In genomic region chr2:170219161-170219581, GRCm38 (mm10) we compare ENCODE assay signal across 8 mouse cellular contexts.
DNase-seq lines count a peak whose midpoint lies in the region; ATAC-seq lines count a peak whose summit lies in the region.

No protein-coding gene starts in this region.

- peaks cover 34% of the 10 kb centered on the region for H3K4me1 ChIP-seq in hindbrain, embryonic 16.5 days (ENCODE audit: control insufficient read depth, insufficient read depth, low read depth, low read length)
- H3K4me1 ChIP-seq in midbrain, embryonic 13.5 days (replicated peaks), result peaks cover 59% of the 10 kb centered on the region

- H3K27me3 ChIP-seq in hindbrain, embryonic 16.5 days (replicated peaks; ENCODE audit: control insufficient read depth, insufficient read depth, low read length), result no peaks in the 10 kb centered on the region
- H3K27me3 ChIP-seq in midbrain, embryonic 13.5 days, result no peaks in the 10 kb centered on the region

- peak overlapping the region; percentile 79 for H3K27ac ChIP-seq in hindbrain, embryonic 16.5 days (ENCODE audit: low read depth, low read length)
- peak overlapping the region; percentile 90 for H3K27ac ChIP-seq in midbrain, embryonic 13.5 days

- no peaks in the 10 kb centered on the region for H3K36me3 ChIP-seq in hindbrain, embryonic 16.5 days (ENCODE audit: control insufficient read depth, insufficient read depth, low read length)
- H3K36me3 ChIP-seq in midbrain, embryonic 13.5 days, result no peaks in the 10 kb centered on the region

- peak overlapping the region; percentile 64 for H3K4me2 ChIP-seq in hindbrain, embryonic 16.5 days (ENCODE audit: low read length)
- peak overlapping the region; percentile 56 for H3K4me2 ChIP-seq in midbrain, embryonic 13.5 days (replicated peaks)

- DNase-seq in adrenal gland, postnatal 10 days, result peak; percentile 39
- no peak for DNase-seq in adrenal gland, adult 18-20 months (ENCODE audit: low spot score in 2 of 2)
- peak; percentile 31 to 46 for DNase-seq in spleen, adult 18-20 months
- no peak for DNase-seq in spleen, postnatal 14 days (ENCODE audit: low spot score in 2 of 2)
- no peak for DNase-seq in cerebellum, adult 11 months
- no peak for DNase-seq in kidney, postnatal 14 days

- 0 out of 2 replicates have a peak, but pooled peaks cover 3% of the 10 kb centered on the region for H3K9me3 ChIP-seq in hindbrain, embryonic 16.5 days (ENCODE audit: control insufficient read depth, low read length)
- H3K9me3 ChIP-seq in midbrain, embryonic 13.5 days, result 0 out of 2 replicates have a peak, but pooled peaks cover 4% of the 10 kb centered on the region

- H3K9ac ChIP-seq in hindbrain, embryonic 16.5 days (ENCODE audit: low read depth, low read length), result peak overlapping the region; percentile 52
- peak overlapping the region; percentile 54 for H3K9ac ChIP-seq in midbrain, embryonic 13.5 days (replicated peaks)

- peak overlapping the region; percentile 34 for H3K4me3 ChIP-seq in hindbrain, embryonic 16.5 days (ENCODE audit: low read length)
- H3K4me3 ChIP-seq in midbrain, embryonic 13.5 days (replicated peaks), result peak overlapping the region; percentile 15

- ATAC-seq in hindbrain, embryonic 16.5 days, result no peak
- no peak for ATAC-seq in midbrain, embryonic 13.5 days

- WGBS in hindbrain, embryonic 16.5 days, result 2% methylated on average over 11 of the region's 11 CpGs
- 4% methylated on average over 11 of the region's 11 CpGs for WGBS in midbrain, embryonic 13.5 days

Comparison
In these comparisons a context has a peak if more than half of its experiments do, and no peak if none do; other contexts are left out.
1. DNase-seq: peak in adrenal gland, postnatal 10 days (single experiment) and spleen, adult 18-20 months (2 of 2); none in adrenal gland, adult 18-20 months (0 of 2), spleen, postnatal 14 days (0 of 2), cerebellum, adult 11 months (single experiment) and kidney, postnatal 14 days (single experiment).